Mouse (Mus musculus) ES-Bruce4 (cell line): ENCODE data around the gene Msrb3.

Experiments used
- CTCF ChIP-seq: IDR thresholded peaks from one replicate; pipeline ENCODE4 v1.8.1; 2011; ENCODE audit warnings: low read depth, low read length
- POLR2A ChIP-seq: IDR thresholded peaks from one replicate; pipeline ENCODE4 v1.8.1; 2011; ENCODE audit warnings: low read length; ENCODE audit not compliant: insufficient read depth

DNA sequence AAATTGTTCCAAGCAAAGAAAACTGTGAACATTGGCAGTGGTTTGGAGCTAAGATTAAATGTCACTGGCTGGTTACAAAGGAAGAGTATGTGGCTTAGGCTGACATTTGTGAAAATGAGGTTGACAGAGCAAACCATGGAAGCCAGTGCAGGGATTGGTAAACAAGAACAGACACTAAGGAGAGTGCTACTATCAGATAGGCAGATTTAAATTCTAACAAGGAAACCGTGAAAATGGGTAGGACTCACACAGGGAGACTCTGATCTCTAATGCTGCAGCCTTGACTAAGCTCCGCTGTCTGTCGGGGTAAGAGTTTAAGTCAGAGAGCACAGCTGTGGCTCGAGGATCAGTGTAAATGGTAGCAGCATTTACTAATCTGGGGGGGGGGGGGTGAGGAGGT lies 15.2 kb downstream of the Msrb3 start:
- TF ChIP-seq CTCF (no peak), POLR2A (no peak)
